Mouse (Mus musculus): ENCODE data around the gene Zfp58. TPM values are rescaled to one million over a fixed set of nuclear protein-coding genes. Genes with fewer than 3 reads are reported as not detected.

The Zfp58 gene
- polyA plus RNA-seq, 1 experiment from 2014 or later, result 11.6 TPM

GRCm38 (mm10) chr13:67452021-67452309 lies 48.4 kb downstream of the Zfp58 start:
- Histone ChIP-seq H3K9me3 (no peaks in the 10 kb centered on the region), H3K27me3 (no peaks in the 10 kb centered on the region), H3K27ac (replicated peaks) (peak overlapping the region; percentile 3; the same call in 1 of the 2 replicates), H3K4me3 (peak overlapping the region; percentile 58), H3K4me1 (replicated peaks) (peaks cover 13% of the 10 kb centered on the region), H3K36me3 (peaks cover 6% of the 10 kb centered on the region; the same call in 1 of the 2 replicates), H3K9ac (peak overlapping the region; percentile 34), H3K4me2 (peak overlapping the region; percentile 68)
- WGBS, result 7% methylated on average over 3 of the region's 3 CpGs
- peak; percentile 27 for ATAC-seq (ENCODE audit: low FRiP score, low read depth)

GRCm38 (mm10) chr13:67451172-67452020 lies 49.0 kb downstream of the Zfp58 start, which contains the start of gene Zfp874a:
Gene Zfp874a (minus strand): TSS chr13:67451624.
- no peaks in the 10 kb centered on the region for H3K27me3 ChIP-seq
- peak within 1 kb of the TSS; percentile 3; the same call in 1 of the 2 replicates for H3K27ac ChIP-seq (replicated peaks)
- peaks cover 13% of the 10 kb centered on the region for H3K4me1 ChIP-seq (replicated peaks)
- peaks cover 12% of the 10 kb centered on the region; the same call in 1 of the 2 replicates for H3K36me3 ChIP-seq
- peak within 1 kb of the TSS; percentile 58 for H3K4me3 ChIP-seq
- 2% methylated on average over 20 of the region's 20 CpGs for WGBS
- peak within 1 kb of the TSS; percentile 68 for H3K4me2 ChIP-seq
- H3K9me3 ChIP-seq, result no peaks in the 10 kb centered on the region
- peak; percentile 97 for ATAC-seq (ENCODE audit: low FRiP score, low read depth)
- peak within 1 kb of the TSS; percentile 54 for H3K9ac ChIP-seq

Other genes with a start within 250 kb of the Zfp58 start
- 4.7 and 6.0 TPM in 2 replicates for gene Zfp458, start 222.1 kb downstream of the Zfp58 start, polyA plus RNA-seq (2015; fragmentation: Nextera tagmentation; extraction: Ambion mirVana)
- gene Zfp457, start 194.1 kb downstream of the Zfp58 start, polyA plus RNA-seq (2015; fragmentation: Nextera tagmentation; extraction: Ambion mirVana), result 1.1 and 1.3 TPM in 2 replicates
- gene Zfp595, start 168.0 kb downstream of the Zfp58 start, polyA plus RNA-seq (2015; fragmentation: Nextera tagmentation; extraction: Ambion mirVana), result 1.7 and 1.9 TPM in 2 replicates
- 0.35 TPM in 1 of 2 replicates, not detected in the other for gene Gm28044, start 140.0 kb downstream of the Zfp58 start, polyA plus RNA-seq (2015; fragmentation: Nextera tagmentation; extraction: Ambion mirVana)
- 0.42 and 0.58 TPM in 2 replicates for gene Zfp953, start 139.9 kb downstream of the Zfp58 start, polyA plus RNA-seq (2015; fragmentation: Nextera tagmentation; extraction: Ambion mirVana)
- 0.25 TPM in 1 of 2 replicates, not detected in the other for gene Gm28041, start 124.8 kb downstream of the Zfp58 start, polyA plus RNA-seq (2015; fragmentation: Nextera tagmentation; extraction: Ambion mirVana)
- gene Zfp456, start 124.7 kb downstream of the Zfp58 start, polyA plus RNA-seq (2015; fragmentation: Nextera tagmentation; extraction: Ambion mirVana), result 0.60 and 1.1 TPM in 2 replicates
- gene Zfp429, start 100.7 kb downstream of the Zfp58 start, polyA plus RNA-seq (2015; fragmentation: Nextera tagmentation; extraction: Ambion mirVana), result 4.0 and 4.5 TPM in 2 replicates
- gene Zfp459, start 79.1 kb downstream of the Zfp58 start, polyA plus RNA-seq (2015; fragmentation: Nextera tagmentation; extraction: Ambion mirVana), result 0.68 and 1.5 TPM in 2 replicates
- 6.6 and 7.3 TPM in 2 replicates for gene Zfp874a, start 48.9 kb downstream of the Zfp58 start, polyA plus RNA-seq (2015; fragmentation: Nextera tagmentation; extraction: Ambion mirVana)
- gene Zfp874b, start 16.3 kb downstream of the Zfp58 start, polyA plus RNA-seq (2015; fragmentation: Nextera tagmentation; extraction: Ambion mirVana), result 2.5 and 2.8 TPM in 2 replicates
- not detected in 2 replicates for gene Gm26965, start 25.6 kb upstream of the Zfp58 start, polyA plus RNA-seq (2015; fragmentation: Nextera tagmentation; extraction: Ambion mirVana)
- 32.2 and 37.2 TPM in 2 replicates for gene Zfp87, start 25.6 kb upstream of the Zfp58 start, polyA plus RNA-seq (2015; fragmentation: Nextera tagmentation; extraction: Ambion mirVana)
- gene Zfp748, start 53.3 kb upstream of the Zfp58 start, polyA plus RNA-seq (2015; fragmentation: Nextera tagmentation; extraction: Ambion mirVana), result 13.1 and 13.4 TPM in 2 replicates
- gene Zfp729b, start 109.2 kb upstream of the Zfp58 start, polyA plus RNA-seq (2015; fragmentation: Nextera tagmentation; extraction: Ambion mirVana), result 4.6 TPM in 2 replicates
- gene Gm49345, start 137.2 kb upstream of the Zfp58 start, polyA plus RNA-seq (2015; fragmentation: Nextera tagmentation; extraction: Ambion mirVana), result 0.16 and 0.31 TPM in 2 replicates
- 2.9 and 3.1 TPM in 2 replicates for gene Zfp729a, start 137.2 kb upstream of the Zfp58 start, polyA plus RNA-seq (2015; fragmentation: Nextera tagmentation; extraction: Ambion mirVana)
- gene Zfp738, start 186.5 kb upstream of the Zfp58 start, polyA plus RNA-seq (2015; fragmentation: Nextera tagmentation; extraction: Ambion mirVana), result 13.6 and 15.9 TPM in 2 replicates
- gene Zfp65, start 228.6 kb upstream of the Zfp58 start, polyA plus RNA-seq (2015; fragmentation: Nextera tagmentation; extraction: Ambion mirVana), result 8.5 and 9.4 TPM in 2 replicates

All from hindbrain, embryonic 15.5 days (tissue).